In genomic region chr12:112086726-112087125, GRCm38 (mm10) we compare ENCODE assay signal across 20 mouse cellular contexts. TPM values are rescaled to one million over a fixed set of nuclear protein-coding genes. Genes with fewer than 3 reads are reported as not detected.
DNase-seq lines count a peak whose midpoint lies in the region; ATAC-seq and TF ChIP-seq lines count a peak whose summit lies in the region.
"Had no signal": no experiment of that assay in that cellular context is flagged by ENCODE, and none has a peak within 500 bp of the region (broad histone marks: within the 10 kb centered on the region; RNA-seq: fewer than 3 reads in every experiment).

No protein-coding gene starts in this region.

- no peak overlapping the region for H3K9ac ChIP-seq in heart, embryonic 12.5 days
- H3K9ac ChIP-seq in kidney, postnatal 0 days (ENCODE audit: low read depth, low read length) = no peak overlapping the region
- no peak overlapping the region for H3K9ac ChIP-seq in kidney, embryonic 15.5 days
- no peak overlapping the region for H3K9ac ChIP-seq in lung, postnatal 0 days (replicated peaks; ENCODE audit: low read depth)
- H3K9ac ChIP-seq: hindbrain, embryonic 14.5 days; intestine, embryonic 15.5 days; limb, embryonic 15.5 days; liver, embryonic 14.5 days; midbrain, embryonic 13.5 days had no signal

- intact Hi-C loops in gastrocnemius, postnatal 14 days (cut with DNase I; ENCODE audit: low total_unique reads) = no loop called here

- peaks cover 25% of the 10 kb centered on the region for H3K27me3 ChIP-seq in heart, embryonic 12.5 days (replicated peaks)
- H3K27me3 ChIP-seq in kidney, postnatal 0 days (ENCODE audit: insufficient read depth, low read length) = no peaks in the 10 kb centered on the region
- peaks cover 13% of the 10 kb centered on the region for H3K27me3 ChIP-seq in kidney, embryonic 15.5 days
- no peaks in the 10 kb centered on the region; the same call in 1 of the 2 replicates for H3K27me3 ChIP-seq in lung, postnatal 0 days (replicated peaks; ENCODE audit: insufficient read depth, low read length)

- no peak for TF ChIP-seq EP300 in lung, postnatal 0 days (IDR thresholded peaks at IDR 0.05)

- 65% methylated on average over 6 of the region's 6 CpGs for WGBS in heart, embryonic 12.5 days
- WGBS in kidney, postnatal 0 days = 29% methylated on average over 6 of the region's 6 CpGs
- WGBS in kidney, embryonic 15.5 days = 55% methylated on average over 6 of the region's 6 CpGs
- 39% methylated on average over 6 of the region's 6 CpGs for WGBS in lung, postnatal 0 days

- no peak for TF ChIP-seq CTCF in kidney, postnatal 0 days (IDR thresholded peaks at IDR 0.05; ENCODE audit: low read depth)
- no peak for TF ChIP-seq CTCF in lung, postnatal 0 days (IDR thresholded peaks at IDR 0.05)

- no peak for DNase-seq in heart, adult 18-20 months
- peak; percentile 41 for DNase-seq in kidney, postnatal 0 days (ENCODE audit: low spot score)
- no peak for DNase-seq in lung, postnatal 0 days (ENCODE audit: low spot score)
- DNase-seq in lung, postnatal 36 days = no peak
- DNase-seq in gastrocnemius, postnatal 14 days = no peak
- DNase-seq: adrenal gland, postnatal 25 days; cerebellum, adult 9-10 months; kidney, postnatal 14 days; retina, postnatal 1 day; right cerebral cortex, postnatal 25 days; spleen, adult 18-20 months had no signal

- H3K4me2 ChIP-seq in heart, embryonic 12.5 days = no peak overlapping the region
- no peak overlapping the region for H3K4me2 ChIP-seq in kidney, postnatal 0 days (ENCODE audit: low read length)
- H3K4me2 ChIP-seq in kidney, embryonic 15.5 days = no peak overlapping the region
- H3K4me2 ChIP-seq in lung, postnatal 0 days (replicated peaks; ENCODE audit: low read depth, low read length) = no peak overlapping the region
- H3K4me2 ChIP-seq: hindbrain, embryonic 14.5 days; intestine, embryonic 15.5 days; limb, embryonic 15.5 days; midbrain, embryonic 13.5 days had no signal

- ATAC-seq in heart, embryonic 12.5 days (ENCODE audit: insufficient number of reproducible peaks, low FRiP score) = 0 out of 2 replicates have a peak, but pooled peaks have one; percentile 45
- ATAC-seq in kidney, postnatal 0 days (replicated peaks; ENCODE audit: low FRiP score, low read depth) = 0 out of 2 replicates have a peak, but pooled peaks have one; percentile 29
- ATAC-seq in kidney, embryonic 15.5 days (replicated peaks; ENCODE audit: low FRiP score) = no peak
- ATAC-seq in lung, postnatal 0 days = peak; percentile 34; the same call in 1 of the 2 replicates
- ATAC-seq: intestine, embryonic 15.5 days; midbrain, embryonic 13.5 days had no signal

- H3K27ac ChIP-seq in heart, embryonic 12.5 days (ENCODE audit: poor library complexity, severe bottlenecking) = no peak overlapping the region
- H3K27ac ChIP-seq in kidney, postnatal 0 days = no peak overlapping the region
- no peak overlapping the region for H3K27ac ChIP-seq in kidney, embryonic 15.5 days
- H3K27ac ChIP-seq in lung, postnatal 0 days (ENCODE audit: low read length) = no peak overlapping the region
- H3K27ac ChIP-seq: hindbrain, embryonic 14.5 days; intestine, embryonic 15.5 days; liver, embryonic 14.5 days; midbrain, embryonic 13.5 days had no signal

- no peak overlapping the region for H3K4me3 ChIP-seq in heart, embryonic 12.5 days
- H3K4me3 ChIP-seq in kidney, postnatal 0 days (replicated peaks; ENCODE audit: low read depth, low read length) = no peak overlapping the region
- no peak overlapping the region for H3K4me3 ChIP-seq in kidney, embryonic 15.5 days (replicated peaks)
- H3K4me3 ChIP-seq in lung, postnatal 0 days (ENCODE audit: low read depth, low read length) = no peak overlapping the region
- H3K4me3 ChIP-seq: intestine, embryonic 15.5 days; limb, embryonic 15.5 days; midbrain, embryonic 13.5 days had no signal

- no peaks in the 10 kb centered on the region for H3K36me3 ChIP-seq in heart, embryonic 12.5 days
- H3K36me3 ChIP-seq in kidney, postnatal 0 days (ENCODE audit: insufficient read depth, low read length) = no peaks in the 10 kb centered on the region
- H3K36me3 ChIP-seq in kidney, embryonic 15.5 days = no peaks in the 10 kb centered on the region
- H3K36me3 ChIP-seq in lung, postnatal 0 days (ENCODE audit: insufficient read depth, low read length) = no peaks in the 10 kb centered on the region
- H3K36me3 ChIP-seq: intestine, embryonic 15.5 days; limb, embryonic 15.5 days; midbrain, embryonic 13.5 days had no signal

- H3K9me3 ChIP-seq in heart, embryonic 12.5 days (replicated peaks) = no peaks in the 10 kb centered on the region
- H3K9me3 ChIP-seq in kidney, postnatal 0 days (replicated peaks; ENCODE audit: low read length) = no peaks in the 10 kb centered on the region
- H3K9me3 ChIP-seq in kidney, embryonic 15.5 days (replicated peaks) = no peaks in the 10 kb centered on the region
- H3K9me3 ChIP-seq in lung, postnatal 0 days (ENCODE audit: low read length) = no peaks in the 10 kb centered on the region
- H3K9me3 ChIP-seq: intestine, embryonic 15.5 days; limb, embryonic 15.5 days; midbrain, embryonic 13.5 days had no signal

- peaks cover 9% of the 10 kb centered on the region; the same call in 1 of the 2 replicates for H3K4me1 ChIP-seq in heart, embryonic 12.5 days (replicated peaks)
- no peaks in the 10 kb centered on the region for H3K4me1 ChIP-seq in kidney, postnatal 0 days (replicated peaks; ENCODE audit: insufficient read depth, low read length)
- peaks cover 12% of the 10 kb centered on the region for H3K4me1 ChIP-seq in kidney, embryonic 15.5 days
- no peaks in the 10 kb centered on the region for H3K4me1 ChIP-seq in lung, postnatal 0 days (ENCODE audit: insufficient read depth, low read depth, low read length)
- H3K4me1 ChIP-seq: intestine, embryonic 15.5 days had no signal

RNA-seq across cellular contexts. Expression of gene Aspg, which starts 19.8 kb away (rescaled TPM):
- 0.45 and 2.2 TPM in 2 replicates for polyA plus RNA-seq in heart, embryonic 12.5 days (2016; fragmentation: Nextera tagmentation; extraction: Ambion mirVana)
- 1 to 10 TPM in 1 of 2 experiments, under 1 TPM in 1; 0.17 to 4.3 TPM for total RNA-seq in heart, adult 18-20 months (2021)
- polyA plus RNA-seq in kidney, postnatal 0 days (2015; fragmentation: Nextera tagmentation; extraction: Ambion mirVana) = 2.2 and 2.3 TPM in 2 replicates
- polyA plus RNA-seq in kidney, embryonic 15.5 days (2015; fragmentation: Nextera tagmentation; extraction: Ambion mirVana) = 1.9 and 3.1 TPM in 2 replicates
- 2.5 and 2.6 TPM in 2 replicates for polyA plus RNA-seq in lung, postnatal 0 days (2015; fragmentation: Nextera tagmentation; extraction: Ambion mirVana)
- not detected for total RNA-seq in gastrocnemius, postnatal 14 days (2021)
- total RNA-seq: gastrocnemius, adult 18-20 months; megakaryocyte, adult 5-6 weeks had no signal

RNA-seq across cellular contexts. Expression of gene Kif26a, which starts 59.3 kb away (rescaled TPM):
- polyA plus RNA-seq in heart, embryonic 12.5 days (2016; fragmentation: Nextera tagmentation; extraction: Ambion mirVana) = 2.5 and 2.7 TPM in 2 replicates
- total RNA-seq in heart, adult 18-20 months (2021) = 1 to 10 TPM; 8.1 to 8.3 TPM
- 2.2 and 2.7 TPM in 2 replicates for polyA plus RNA-seq in kidney, postnatal 0 days (2015; fragmentation: Nextera tagmentation; extraction: Ambion mirVana)
- 3.6 and 4.5 TPM in 2 replicates for polyA plus RNA-seq in kidney, embryonic 15.5 days (2015; fragmentation: Nextera tagmentation; extraction: Ambion mirVana)
- polyA plus RNA-seq in lung, postnatal 0 days (2015; fragmentation: Nextera tagmentation; extraction: Ambion mirVana) = 2.9 and 3.0 TPM in 2 replicates
- total RNA-seq in gastrocnemius, postnatal 14 days (2021) = 1 to 10 TPM; 8.2 to 8.6 TPM
- total RNA-seq: megakaryocyte, adult 5-6 weeks had no signal
